Mouse (Mus musculus): Measurements from ENCODE around the gene Scaper. TPM values are rescaled to one million over a fixed set of nuclear protein-coding genes. Genes with fewer than 3 reads are reported as not detected.
A peak's percentile ranks its signal among the peaks of the same experiment; 100 is the strongest.

The Scaper gene
- polyA plus RNA-seq, 1 experiment from 2014 or later, result 9.3 TPM

DNA sequence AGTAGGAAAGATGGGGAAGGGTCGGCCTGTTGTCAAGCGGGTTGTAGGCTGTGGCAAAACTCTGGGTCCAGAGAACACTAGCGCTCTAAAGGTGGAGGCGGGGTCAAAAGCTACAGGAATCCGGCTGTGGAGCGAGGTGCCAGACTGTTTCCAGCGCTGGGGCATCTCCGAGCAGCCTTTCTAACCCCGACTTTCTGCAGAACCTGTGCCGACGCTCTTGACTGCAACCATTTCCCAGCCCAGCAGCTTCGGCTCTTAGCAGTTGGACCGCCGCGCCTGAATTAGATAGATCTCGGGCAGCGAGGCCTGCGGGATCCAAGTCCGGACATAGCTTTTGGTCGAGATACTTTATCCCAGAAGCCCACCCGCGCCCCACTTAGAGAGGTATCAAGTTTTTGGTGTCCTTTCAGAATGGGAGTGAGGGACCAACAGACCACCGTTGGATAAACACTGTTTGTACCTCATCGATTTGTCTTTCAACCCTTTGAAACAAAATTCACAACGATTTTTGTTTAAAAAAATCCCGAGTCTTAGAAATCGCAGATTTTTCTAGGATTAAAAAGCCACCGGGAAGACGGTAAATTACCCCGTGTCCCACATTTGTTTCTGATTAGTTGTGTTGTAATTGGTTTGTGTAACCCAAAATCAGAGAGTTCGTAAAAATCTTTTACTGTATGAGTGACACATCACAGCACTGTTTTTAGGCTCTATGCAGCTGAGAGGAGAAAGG is 398.1 kb downstream of the Scaper start:
- H3K4me3 ChIP-seq (ENCODE audit: inconsistent target), result no peak overlapping the region
- WGBS (ENCODE audit: missing documents), result 8% methylated on average over 31 of the region's 31 CpGs
- H3K36me3 ChIP-seq (ENCODE audit: inconsistent target), result no peaks in the 10 kb centered on the region

DNA sequence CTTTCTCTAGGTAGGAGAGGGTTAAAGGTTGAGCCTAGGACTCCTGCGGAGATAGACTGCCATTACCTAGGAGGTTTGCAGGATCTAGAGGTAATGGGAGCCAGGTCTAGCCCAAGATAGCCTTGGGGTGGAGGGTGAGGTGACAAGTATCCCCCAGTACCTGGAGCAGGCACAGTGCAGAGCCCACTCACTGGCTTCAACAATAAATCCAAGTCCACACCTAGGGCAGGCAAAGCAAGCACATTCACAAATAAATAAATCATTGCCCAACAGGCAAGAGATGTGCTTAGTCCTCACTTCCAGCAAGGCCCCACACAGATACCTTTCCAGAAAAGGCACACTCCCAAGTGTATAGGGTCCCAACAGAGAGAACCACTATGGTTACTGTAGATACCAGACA is 398.9 kb downstream of the Scaper start:
- WGBS (ENCODE audit: missing documents), result 19% methylated on average over 1 of the region's 1 CpGs
- no peak overlapping the region for H3K27ac ChIP-seq
- H3K79me2 ChIP-seq (ENCODE audit: inconsistent target), result no peaks in the 10 kb centered on the region
- no peaks in the 10 kb centered on the region for H3K36me3 ChIP-seq (ENCODE audit: inconsistent target)
- H3K4me3 ChIP-seq (ENCODE audit: inconsistent target), result no peak overlapping the region

More for the DNA sequence above, 398.1 kb downstream of the Scaper start:
- H3K27ac ChIP-seq, result no peak overlapping the region
- no peaks in the 10 kb centered on the region for H3K79me2 ChIP-seq (ENCODE audit: inconsistent target)

DNA sequence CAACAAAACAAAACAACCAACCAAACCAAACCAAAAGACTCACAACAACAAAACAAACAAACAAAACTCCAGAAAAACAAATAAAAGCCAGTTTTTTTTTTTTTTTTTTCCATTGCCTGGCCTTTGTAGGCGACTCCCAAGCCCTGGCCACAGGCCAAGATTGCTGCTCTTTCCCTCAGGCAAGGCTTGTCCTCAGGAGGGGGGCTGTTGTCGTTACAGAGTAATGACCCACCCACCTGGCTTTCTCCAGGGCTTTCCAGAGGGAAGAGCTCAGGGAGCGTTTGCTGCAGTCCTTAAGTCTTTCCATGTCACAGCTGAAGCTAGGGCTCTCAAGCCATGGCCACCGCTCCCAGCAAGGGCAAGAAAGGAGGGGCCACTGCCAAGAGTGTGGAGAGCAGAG is 399.5 kb downstream of the Scaper start, which contains the start of gene Isl2:
TSS of gene Isl2 (plus strand) at position 296 of the 400 bp plus-strand sequence.
- Histone ChIP-seq H3K79me2 (ENCODE audit: inconsistent target) (no peaks in the 10 kb centered on the region), H3K36me3 (ENCODE audit: inconsistent target) (no peaks in the 10 kb centered on the region), H3K27ac (no peak within 1 kb of the TSS), H3K4me3 (ENCODE audit: inconsistent target) (no peak within 1 kb of the TSS)
- 23% methylated on average over 3 of the region's 4 CpGs for WGBS (ENCODE audit: missing documents)

DNA sequence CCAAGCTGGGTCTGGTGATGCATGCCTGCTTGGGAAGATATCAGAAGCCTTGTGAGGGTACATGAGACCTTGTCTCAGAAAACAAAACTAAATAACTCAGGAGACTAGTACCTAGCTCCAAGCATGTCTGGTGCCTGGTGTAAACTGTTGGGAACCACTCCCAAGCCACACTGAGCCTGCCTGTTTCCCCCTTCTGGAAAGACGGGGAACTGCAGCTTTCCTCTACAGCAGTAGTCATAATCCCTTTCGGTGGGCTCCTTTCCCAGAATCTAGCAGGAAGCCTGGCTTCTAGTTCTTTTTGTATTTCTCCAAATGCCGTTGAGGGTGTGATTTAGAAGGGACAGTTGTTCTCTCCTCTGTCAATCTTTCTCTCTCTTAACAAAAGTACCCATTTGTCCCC is 402.0 kb downstream of the Scaper start:
- Histone ChIP-seq H3K27ac (no peak overlapping the region), H3K79me2 (ENCODE audit: inconsistent target) (no peaks in the 10 kb centered on the region), H3K4me3 (ENCODE audit: inconsistent target) (no peak overlapping the region), H3K36me3 (ENCODE audit: inconsistent target) (no peaks in the 10 kb centered on the region)
- 6% methylated on average over 3 of the region's 3 CpGs for WGBS (ENCODE audit: missing documents)

DNA sequence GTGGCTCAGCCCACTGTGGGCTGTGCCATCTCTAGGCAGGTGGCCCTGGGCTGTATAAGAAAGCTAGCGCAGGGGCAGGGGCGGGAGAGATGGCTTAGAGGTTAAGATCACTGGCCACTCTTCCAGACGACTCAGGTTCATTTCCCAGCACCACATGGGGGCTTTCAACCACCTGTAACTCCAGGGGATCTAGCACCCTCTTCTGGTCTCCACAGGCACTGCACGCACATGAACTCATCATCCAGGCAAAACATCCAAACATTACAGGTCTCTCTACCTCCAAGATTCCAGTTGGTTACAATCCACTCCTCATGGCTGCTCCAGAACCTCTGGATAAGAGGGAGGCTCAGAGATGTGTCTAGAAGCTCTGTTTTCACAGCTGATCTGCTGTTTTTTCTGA is 412.2 kb downstream of the Scaper start:
- H3K36me3 ChIP-seq (ENCODE audit: inconsistent target), result no peaks in the 10 kb centered on the region
- no peaks in the 10 kb centered on the region for H3K79me2 ChIP-seq (ENCODE audit: inconsistent target)
- H3K27ac ChIP-seq, result no peak overlapping the region
- no peak overlapping the region for H3K4me3 ChIP-seq (ENCODE audit: inconsistent target)
- WGBS (ENCODE audit: missing documents), result 70% methylated on average over 4 of the region's 4 CpGs

DNA sequence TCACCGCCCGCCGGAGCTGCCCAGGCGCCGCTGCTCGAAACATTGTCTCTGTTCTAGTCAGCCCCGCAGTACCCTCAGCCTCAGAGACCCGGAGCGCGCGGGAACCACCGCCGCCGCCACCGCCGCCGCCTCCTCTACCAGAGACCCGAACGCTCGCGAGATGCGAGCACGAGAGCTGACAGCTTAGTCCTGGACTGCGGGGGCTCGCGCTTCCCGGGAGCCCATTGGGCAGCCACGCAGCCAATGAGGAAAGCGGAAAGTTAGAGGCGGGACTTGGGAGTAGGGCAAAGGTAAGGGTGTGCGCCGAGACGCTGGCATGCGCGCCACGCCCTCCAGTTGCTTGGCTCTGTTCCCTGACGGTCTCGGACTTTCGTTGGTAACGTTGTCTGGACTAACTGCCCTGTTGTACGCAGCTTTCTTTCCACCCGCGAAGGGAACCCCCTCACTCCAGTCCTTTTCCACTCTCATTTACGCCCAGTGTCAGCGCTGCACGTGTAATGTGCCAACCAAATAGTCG is 425.8 kb downstream of the Scaper start, which contains the start of gene Etfa:
TSS of gene Etfa (minus strand) at position 217 of the 517 bp plus-strand sequence.
- Histone ChIP-seq H3K27ac (peak within 1 kb of the TSS; percentile 39), H3K79me2 (ENCODE audit: inconsistent target) (peaks cover 44% of the 10 kb centered on the region), H3K4me3 (ENCODE audit: inconsistent target) (peak within 1 kb of the TSS; percentile 58), H3K36me3 (ENCODE audit: inconsistent target) (no peaks in the 10 kb centered on the region)
- under 1% methylated on average over 47 of the region's 47 CpGs for WGBS (ENCODE audit: missing documents)

DNA sequence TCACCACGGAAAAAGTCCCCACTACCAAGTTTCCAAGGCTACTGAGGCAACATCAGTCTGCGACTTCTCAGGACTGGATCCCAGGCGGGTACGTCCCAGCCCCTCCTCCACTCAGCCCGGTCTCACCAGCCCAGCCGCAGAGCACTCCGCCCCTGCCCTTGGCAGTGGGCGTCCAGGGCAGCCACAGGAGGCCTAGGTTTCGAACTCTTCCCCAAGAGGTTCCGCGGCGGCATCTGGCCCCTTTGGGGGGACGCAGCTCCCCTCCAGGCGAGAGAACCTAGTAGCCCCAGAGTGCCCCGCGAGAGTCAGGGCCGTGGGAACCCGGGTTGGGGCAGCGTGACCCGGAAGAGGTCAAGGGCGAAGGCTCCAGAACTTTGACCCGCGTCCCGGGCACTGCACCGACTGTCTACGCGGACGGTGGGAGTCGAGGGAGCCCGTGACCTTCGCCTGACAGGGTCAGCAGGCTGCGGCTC is 426.4 kb downstream of the Scaper start:
- H3K27ac ChIP-seq, result peak overlapping the region; percentile 39
- whole genome bisulfite sequencing (ENCODE audit: missing documents), result under 1% methylated on average over 32 of the region's 32 CpGs
- peak overlapping the region; percentile 58 for H3K4me3 ChIP-seq (ENCODE audit: inconsistent target)
- no peaks in the 10 kb centered on the region for H3K36me3 ChIP-seq (ENCODE audit: inconsistent target)
- H3K79me2 ChIP-seq (ENCODE audit: inconsistent target), result peaks cover 49% of the 10 kb centered on the region

DNA sequence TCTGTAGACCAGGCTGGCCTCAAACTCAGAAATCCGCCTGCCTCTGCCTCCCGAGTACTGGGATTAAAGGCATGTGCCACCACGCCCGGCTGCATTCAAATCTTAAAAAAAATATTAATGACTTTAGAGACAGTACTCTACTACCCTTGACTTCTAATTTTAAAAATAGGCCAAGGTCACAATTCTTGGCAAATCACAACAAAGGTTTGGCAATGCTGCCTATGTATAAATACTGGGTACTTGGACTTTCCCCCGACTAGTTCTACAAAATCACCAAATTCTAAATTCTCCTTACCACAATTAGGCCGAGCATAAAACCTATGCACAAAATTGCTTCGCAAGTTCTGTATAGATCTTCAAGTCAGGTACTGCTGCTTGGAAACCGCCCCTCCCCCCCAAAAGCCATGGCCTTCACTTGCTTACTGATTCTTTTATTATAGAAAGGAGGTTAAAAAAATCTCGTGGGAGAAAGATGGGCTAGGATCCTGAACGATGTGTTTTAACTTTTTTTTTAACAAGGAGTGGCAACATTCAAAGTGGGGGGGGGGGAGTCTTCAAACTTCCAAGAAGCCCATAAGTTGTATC is 427.2 kb downstream of the Scaper start:
- Histone ChIP-seq H3K27ac (no peak overlapping the region), H3K4me3 (ENCODE audit: inconsistent target) (peak overlapping the region; percentile 58), H3K79me2 (ENCODE audit: inconsistent target) (peaks cover 57% of the 10 kb centered on the region), H3K36me3 (ENCODE audit: inconsistent target) (no peaks in the 10 kb centered on the region)
- WGBS (ENCODE audit: missing documents), result 86% methylated on average over 10 of the region's 10 CpGs

DNA sequence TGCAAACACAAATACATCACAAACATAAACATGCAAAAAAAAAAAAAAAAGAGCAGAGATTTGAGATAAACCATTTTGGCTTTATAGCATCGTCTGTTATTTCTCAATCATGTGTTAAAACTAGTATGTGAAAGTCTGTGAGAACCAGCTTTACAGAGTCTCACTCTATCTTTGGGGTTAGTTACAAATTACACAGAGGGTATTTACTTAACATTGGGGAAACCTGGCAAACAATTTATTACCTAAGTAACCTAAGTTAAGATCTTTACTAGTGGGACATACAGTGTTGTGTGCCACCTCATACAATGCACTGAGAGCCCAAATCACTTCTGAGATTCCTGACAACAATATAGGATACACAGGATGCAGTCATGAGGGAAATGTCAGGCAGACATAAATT is 428.2 kb downstream of the Scaper start:
- H3K79me2 ChIP-seq (ENCODE audit: inconsistent target), result peaks cover 67% of the 10 kb centered on the region
- H3K27ac ChIP-seq, result no peak overlapping the region
- H3K4me3 ChIP-seq (ENCODE audit: inconsistent target), result no peak overlapping the region
- WGBS (ENCODE audit: missing documents), result 70% methylated on average over 1 of the region's 1 CpGs
- no peaks in the 10 kb centered on the region for H3K36me3 ChIP-seq (ENCODE audit: inconsistent target)

DNA sequence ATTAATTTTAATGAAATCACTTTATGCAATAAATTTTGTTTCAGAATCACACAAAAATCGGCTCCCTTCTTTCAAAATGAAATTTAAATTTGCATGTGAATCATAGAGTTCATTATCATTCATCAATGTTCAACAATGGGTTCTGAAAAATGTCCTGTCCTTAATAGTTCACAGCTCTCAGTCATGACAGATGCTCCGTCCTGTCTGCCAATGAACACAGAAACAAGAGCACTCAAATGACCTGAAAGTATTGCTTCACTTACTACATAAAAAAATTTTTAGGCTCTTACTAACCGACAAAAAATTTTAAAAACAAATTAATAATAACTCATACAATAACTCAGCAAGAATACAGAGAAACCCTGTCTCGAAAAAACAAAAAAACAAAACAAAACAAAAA is 429.2 kb downstream of the Scaper start:
- 92% methylated on average over 4 of the region's 4 CpGs for WGBS (ENCODE audit: missing documents)
- Histone ChIP-seq H3K27ac (no peak overlapping the region), H3K4me3 (ENCODE audit: inconsistent target) (no peak overlapping the region), H3K79me2 (ENCODE audit: inconsistent target) (peaks cover 78% of the 10 kb centered on the region), H3K36me3 (ENCODE audit: inconsistent target) (no peaks in the 10 kb centered on the region)

DNA sequence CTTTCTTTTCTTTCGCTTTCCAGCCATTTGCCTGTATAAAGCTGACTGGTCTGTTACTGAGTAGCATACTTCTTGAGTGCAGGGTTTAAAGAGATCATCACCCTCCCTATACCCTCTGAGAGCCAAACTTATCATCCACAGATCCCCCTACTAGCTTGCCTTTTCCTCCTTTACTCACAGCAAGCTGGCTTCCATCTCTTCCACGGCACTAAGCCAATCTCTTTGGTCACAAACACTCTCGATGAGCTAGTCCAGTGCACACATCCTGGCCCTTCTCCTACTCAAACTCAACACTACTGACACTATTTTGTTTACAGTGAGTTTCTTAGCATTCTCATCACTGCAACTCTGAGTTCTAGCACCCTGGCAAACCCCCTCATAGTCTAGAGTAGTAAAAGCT is 430.0 kb downstream of the Scaper start:
- WGBS (ENCODE audit: missing documents), result 86% methylated on average over 2 of the region's 3 CpGs
- no peak overlapping the region for H3K4me3 ChIP-seq (ENCODE audit: inconsistent target)
- H3K36me3 ChIP-seq (ENCODE audit: inconsistent target), result no peaks in the 10 kb centered on the region
- no peak overlapping the region for H3K27ac ChIP-seq
- peaks cover 85% of the 10 kb centered on the region for H3K79me2 ChIP-seq (ENCODE audit: inconsistent target)

Other genes starting within 250 kb of the Scaper start
- not detected in 3 replicates for gene 4930563M21Rik, start 72.4 kb upstream of the Scaper start, polyA plus RNA-seq (2018)
- gene Rcn2, start 103.7 kb upstream of the Scaper start, polyA plus RNA-seq (2018), result 29.6 to 55.4 TPM (median 36.6 TPM) in 3 replicates
- 59.7 to 86.7 TPM (median 78.8 TPM) in 3 replicates for gene Pstpip1, start 151.8 kb upstream of the Scaper start, polyA plus RNA-seq (2018)
- 71.8 to 155 TPM (median 82.8 TPM) in 3 replicates for gene Tspan3, start 227.4 kb upstream of the Scaper start, polyA plus RNA-seq (2018)

Measured in macrophage (primary cell).